Comparison of ENCODE assay signal across 19 mouse cellular contexts in genomic region chr4:106492116-106492515, GRCm38 (mm10). TPM values are rescaled to one million over a fixed set of nuclear protein-coding genes. Genes with fewer than 3 reads are reported as not detected.
A peak's percentile ranks its signal among the peaks of the same experiment; 100 is the strongest.
DNase-seq lines count a peak whose midpoint lies in the region; ATAC-seq and TF ChIP-seq lines count a peak whose summit lies in the region.
"Had no signal": no experiment of that assay in that cellular context is flagged by ENCODE, and none has a peak within 500 bp of the region (broad histone marks: within the 10 kb centered on the region; RNA-seq: fewer than 3 reads in every experiment).

TSS of gene Bsnd (minus strand) at chr4:106492283.

- H3K36me3 ChIP-seq in MEL (ENCODE audit: control insufficient read depth in 1 of 2, insufficient read depth in 2 of 2, low read length in 2 of 2): no peaks in the 10 kb centered on the region
- H3K36me3 ChIP-seq in kidney, embryonic 14.5 days (ENCODE audit: control insufficient read depth, insufficient read depth, low read length): no peaks in the 10 kb centered on the region
- H3K36me3 ChIP-seq in embryonic facial prominence, embryonic 10.5 days (replicated peaks): no peaks in the 10 kb centered on the region
- H3K36me3 ChIP-seq: embryonic facial prominence, embryonic 12.5 days; lung, embryonic 15.5 days had no signal

- no peak for TF ChIP-seq POLR2A in MEL (IDR thresholded peaks at IDR 0.05; ENCODE audit: control insufficient read depth in 1 of 2, insufficient read depth in 1 of 2, low read depth in 1 of 2, low read length in 2 of 2, poor library complexity in 1 of 2)

- H3K9me3 ChIP-seq in MEL (replicated peaks; ENCODE audit: insufficient read depth, low read length): no peaks in the 10 kb centered on the region
- H3K9me3 ChIP-seq in kidney, embryonic 14.5 days (ENCODE audit: control insufficient read depth, low read length): no peaks in the 10 kb centered on the region
- no peaks in the 10 kb centered on the region for H3K9me3 ChIP-seq in embryonic facial prominence, embryonic 10.5 days
- H3K9me3 ChIP-seq: embryonic facial prominence, embryonic 12.5 days; lung, embryonic 15.5 days had no signal

- WGBS in kidney, embryonic 14.5 days: 18% methylated on average over 3 of the region's 3 CpGs
- 52% methylated on average over 3 of the region's 3 CpGs for WGBS in embryonic facial prominence, embryonic 10.5 days

- no peak within 1 kb of the TSS for H3K4me2 ChIP-seq in kidney, embryonic 14.5 days (replicated peaks; ENCODE audit: low read depth, low read length)
- H3K4me2 ChIP-seq: embryonic facial prominence, embryonic 12.5 days; hindbrain, embryonic 14.5 days; lung, embryonic 15.5 days had no signal

- no peak for TF ChIP-seq CTCF in MEL (IDR thresholded peaks at IDR 0.05 in 2 of 3, conservative IDR thresholded peaks at IDR 0.05 in 1 of 3; ENCODE audit: control insufficient read depth in 1 of 3, insufficient read depth in 1 of 3, low read depth in 2 of 3, low read length in 3 of 3, poor library complexity in 1 of 3, severe bottlenecking in 1 of 3)

- peak; percentile 89 for ATAC-seq in kidney, embryonic 14.5 days (ENCODE audit: low FRiP score, low TSS enrichment)
- peak; percentile 46; the same call in 1 of the 2 replicates for ATAC-seq in megakaryocyte-erythroid progenitor cell, adult 5-6 weeks (replicated peaks; ENCODE audit: low FRiP score, low TSS enrichment, poor library complexity, severe bottlenecking)

- peaks cover 0 to 4% of the 10 kb centered on the region in 2 experiments; a peak in 2 of 4 replicates for H3K27me3 ChIP-seq in MEL (ENCODE audit: control insufficient read depth in 1 of 2, insufficient read depth in 2 of 2, low read length in 2 of 2)
- no peaks in the 10 kb centered on the region for H3K27me3 ChIP-seq in kidney, embryonic 14.5 days (ENCODE audit: control insufficient read depth, insufficient read depth, low read length)
- H3K27me3 ChIP-seq in embryonic facial prominence, embryonic 10.5 days (replicated peaks; ENCODE audit: low read depth, poor library complexity, severe bottlenecking): 0 out of 2 replicates have a peak, but pooled peaks cover 3% of the 10 kb centered on the region
- H3K27me3 ChIP-seq: embryonic facial prominence, embryonic 12.5 days; lung, embryonic 15.5 days had no signal

- H3K9ac ChIP-seq in MEL (ENCODE audit: control insufficient read depth, low read depth, low read length, poor library complexity, severe bottlenecking): no peak within 1 kb of the TSS
- H3K9ac ChIP-seq in kidney, embryonic 14.5 days (ENCODE audit: low read depth, low read length): no peak within 1 kb of the TSS
- H3K9ac ChIP-seq: embryonic facial prominence, embryonic 12.5 days; hindbrain, embryonic 14.5 days; lung, embryonic 15.5 days had no signal

- no peaks in the 10 kb centered on the region for H3K4me1 ChIP-seq in MEL (ENCODE audit: control insufficient read depth in 1 of 2, insufficient read depth in 2 of 2, low read length in 2 of 2)
- H3K4me1 ChIP-seq in kidney, embryonic 14.5 days (ENCODE audit: control insufficient read depth, insufficient read depth, low read length): peaks cover 9% of the 10 kb centered on the region; the same call in 1 of the 2 replicates
- H3K4me1 ChIP-seq in embryonic facial prominence, embryonic 10.5 days: peaks cover 10% of the 10 kb centered on the region
- H3K4me1 ChIP-seq: embryonic facial prominence, embryonic 12.5 days; lung, embryonic 15.5 days had no signal

- no peak for TF ChIP-seq RAD21 in MEL (IDR thresholded peaks at IDR 0.05; ENCODE audit: low read depth, low read length)

- DNase-seq in B cell, adult 2 months: peak; percentile 64 to 74
- peak; percentile 26 for DNase-seq in MEL (ENCODE audit: low read depth, low spot score)
- DNase-seq in right cerebral cortex, postnatal 36 days (ENCODE audit: low spot score in 2 of 2): no peak
- no peak for DNase-seq in gastrocnemius, postnatal 10 days
- no peak for DNase-seq in embryonic facial prominence, embryonic 10.5 days (ENCODE audit: low spot score)
- DNase-seq: cerebellum, adult 11-12 months; heart, postnatal 14 days had no signal

- H3K4me3 ChIP-seq in MEL (ENCODE audit: control insufficient read depth in 1 of 2, insufficient read depth in 1 of 2, low read depth in 2 of 2, low read length in 2 of 2): no peak within 1 kb of the TSS
- H3K4me3 ChIP-seq in kidney, embryonic 14.5 days (ENCODE audit: low read length): no peak within 1 kb of the TSS
- no peak within 1 kb of the TSS for H3K4me3 ChIP-seq in embryonic facial prominence, embryonic 10.5 days
- H3K4me3 ChIP-seq: embryonic facial prominence, embryonic 12.5 days; layer of hippocampus, adult 2 months; lung, embryonic 15.5 days had no signal

- no peaks in the 10 kb centered on the region for H3K79me2 ChIP-seq in MEL (ENCODE audit: control insufficient read depth, insufficient read depth, low read length, poor library complexity)

- no peak for TF ChIP-seq EP300 in MEL (IDR thresholded peaks at IDR 0.05; ENCODE audit: low read depth in 1 of 2, low read length in 2 of 2)

- no peak within 1 kb of the TSS for H3K27ac ChIP-seq in MEL (ENCODE audit: control insufficient read depth, low read depth, low read length)
- H3K27ac ChIP-seq in kidney, embryonic 14.5 days (ENCODE audit: low read depth, low read length): no peak within 1 kb of the TSS
- no peak within 1 kb of the TSS for H3K27ac ChIP-seq in embryonic facial prominence, embryonic 10.5 days (replicated peaks)
- H3K27ac ChIP-seq: embryonic facial prominence, embryonic 12.5 days; hindbrain, embryonic 14.5 days; layer of hippocampus, adult 2 months; lung, embryonic 15.5 days had no signal

TF ChIP-seq in MEL, 35 proteins besides CTCF, POLR2A, EP300 and RAD21:
- TF ChIP-seq MAX (IDR thresholded peaks at IDR 0.05; ENCODE audit: low read length) (no peak), ETS1 (IDR thresholded peaks at IDR 0.05; ENCODE audit: low read depth, low read length) (no peak), UBTF (IDR thresholded peaks at IDR 0.05; ENCODE audit: borderline replicate concordance, insufficient read depth, low read depth, low read length) (no peak), ZMIZ1 (IDR thresholded peaks at IDR 0.05; ENCODE audit: low read depth, low read length) (no peak), MAZ (IDR thresholded peaks at IDR 0.05; ENCODE audit: low read depth, low read length) (no peak), HCFC1 (IDR thresholded peaks at IDR 0.05; ENCODE audit: low read depth, low read length) (no peak), TAL1 (IDR thresholded peaks at IDR 0.05; ENCODE audit: low read length) (no peak), SMC3 (IDR thresholded peaks at IDR 0.05; ENCODE audit: low read depth, low read length) (no peak), BHLHE40 (IDR thresholded peaks at IDR 0.05; ENCODE audit: borderline replicate concordance, low read depth, low read length) (no peak), POLR2AphosphoS5 (IDR thresholded peaks at IDR 0.05; ENCODE audit: borderline replicate concordance, low read depth, low read length) (no peak), SIN3A (IDR thresholded peaks at IDR 0.05; ENCODE audit: low read length) (no peak)

RNA-seq across cellular contexts. Expression of gene Bsnd, which starts in this region (rescaled TPM):
- total RNA-seq in MEL (2012; rRNA removed): 0.04 TPM in 1 of 2 replicates, not detected in the other
- not detected for polyA plus RNA-seq in MEL (2012; ENCODE audit: insufficient read depth in 1 of 2, insufficient read length in 2 of 2, low read depth in 1 of 2, low replicate concordance in 2 of 2, missing spikeins in 1 of 2)
- polyA plus RNA-seq in kidney, embryonic 14.5 days (2014; fragmentation: Nextera tagmentation; extraction: Ambion mirVana): 2.1 and 4.8 TPM in 2 replicates
- not detected in 2 replicates for total RNA-seq in megakaryocyte-erythroid progenitor cell, adult 5-6 weeks (2014; fragmentation: Nextera tagmentation)
- not detected in 2 replicates for total RNA-seq in megakaryocyte-erythroid progenitor cell, adult 5-6 weeks (2017)
- total RNA-seq in gastrocnemius, postnatal 10 days (2021): under 1 TPM; 0.12 to 0.36 TPM
- polyA plus RNA-seq in embryonic facial prominence, embryonic 10.5 days (2016; fragmentation: Nextera tagmentation; extraction: Ambion mirVana): not detected in 2 replicates
- total RNA-seq: heart, postnatal 14 days; layer of hippocampus, adult 2 months; left cerebral cortex, postnatal 10 days; liver, adult 2 months; megakaryocyte progenitor cell, adult 5-6 weeks; midbrain, postnatal 0 days had no signal
- polyA plus RNA-seq: embryonic facial prominence, embryonic 12.5 days; hindbrain, embryonic 14.5 days; liver, adult 2 months; lung, embryonic 15.5 days; midbrain, postnatal 0 days; neural tube, embryonic 11.5 days; small intestine, adult 2 months had no signal

Comparison
In these comparisons a context has a peak if more than half of its experiments do, and no peak if none do; other contexts are left out.
1. Peak in DNase-seq in MEL; RNA of the gene not detected or under 1 TPM.
2. Peak in ATAC-seq in megakaryocyte-erythroid progenitor cell, adult 5-6 weeks; RNA of the gene not detected or under 1 TPM.
3. DNase-seq: peak in B cell, adult 2 months (2 of 2); none in right cerebral cortex, postnatal 36 days (0 of 2), gastrocnemius, postnatal 10 days (single experiment) and embryonic facial prominence, embryonic 10.5 days (single experiment).